Mouse (Mus musculus): Measurements from ENCODE around the gene Gna13. TPM values are rescaled to one million over a fixed set of nuclear protein-coding genes. Genes with fewer than 3 reads are reported as not detected.

The Gna13 gene
- total RNA-seq, 1 experiment from 2014 or later, result 95.4 TPM

DNA sequence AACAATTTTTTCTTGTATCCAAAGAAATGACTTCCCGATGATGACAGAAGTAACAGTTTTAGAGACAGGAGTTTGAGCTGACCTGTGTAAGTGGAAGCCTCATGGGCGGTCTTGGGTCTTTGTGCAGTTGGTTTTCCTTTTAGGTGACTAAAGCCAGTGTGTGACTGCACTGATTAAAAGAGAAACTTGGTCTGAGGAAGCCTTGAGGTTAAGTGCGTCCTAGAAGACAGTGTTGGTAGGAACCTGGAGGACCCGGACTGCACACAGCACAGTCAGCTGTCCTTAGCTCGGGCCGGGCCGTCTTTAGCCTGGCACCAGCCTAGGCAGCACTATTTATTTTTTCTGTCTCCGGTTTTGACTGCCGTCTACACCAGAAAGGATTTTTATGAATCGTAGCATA, 2.2 kb downstream of the Gna13 start:
- ATAC-seq (ENCODE audit: extremely low read depth, insufficient number of reproducible peaks, low FRiP score, poor library complexity, severe bottlenecking), result no peak

GRCm38 (mm10) chr11:109365818-109366217, 3.2 kb downstream of the Gna13 start:
- no peak for ATAC-seq (ENCODE audit: extremely low read depth, insufficient number of reproducible peaks, low FRiP score, poor library complexity, severe bottlenecking)

DNA sequence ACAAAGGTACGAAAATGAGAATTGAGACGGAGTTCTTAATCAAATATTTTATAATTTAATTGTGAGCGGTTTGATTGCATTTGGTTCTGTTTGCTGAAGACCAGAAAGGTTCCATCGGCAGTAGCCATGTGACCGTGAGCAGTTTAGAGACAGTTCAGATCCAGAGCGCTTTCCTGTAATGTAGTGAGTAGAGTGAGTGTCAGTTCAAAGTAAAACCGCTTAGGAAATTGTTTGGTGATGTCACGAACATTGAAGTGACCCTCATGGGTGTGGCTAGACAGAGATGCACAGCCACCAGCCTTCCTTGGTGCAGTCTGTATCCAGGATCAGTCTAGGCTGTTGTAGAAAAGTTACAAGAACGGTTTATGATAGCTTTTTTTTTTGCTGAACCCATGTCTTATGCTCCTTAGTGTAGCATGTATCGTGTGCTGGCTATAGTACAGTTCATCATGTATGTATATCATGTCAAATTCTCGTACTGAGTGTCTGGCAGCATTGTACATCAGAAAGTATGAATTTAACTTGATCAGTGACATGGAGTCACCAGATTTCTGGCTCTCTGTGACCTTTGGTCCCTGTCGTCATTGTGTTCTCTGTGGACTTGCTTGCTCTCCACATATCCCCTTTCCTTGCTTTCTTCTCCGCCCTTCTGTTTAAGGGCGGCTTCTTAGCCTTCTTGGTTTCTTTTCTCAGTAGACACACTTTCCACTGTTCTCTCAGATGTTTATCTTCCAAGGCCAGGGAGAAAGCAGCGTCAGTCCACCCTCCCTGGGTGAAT, 4.4 kb downstream of the Gna13 start:
- no peak for ATAC-seq (ENCODE audit: extremely low read depth, insufficient number of reproducible peaks, low FRiP score, poor library complexity, severe bottlenecking)

GRCm38 (mm10) chr11:109369026-109369637, 6.5 kb downstream of the Gna13 start:
- ATAC-seq (ENCODE audit: extremely low read depth, insufficient number of reproducible peaks, low FRiP score, poor library complexity, severe bottlenecking), result peak; percentile 77

- peak; percentile 82 for ATAC-seq (ENCODE audit: extremely low read depth, insufficient number of reproducible peaks, low FRiP score, poor library complexity, severe bottlenecking)
Observed at GRCm38 (mm10) chr11:109375412-109375811, 12.8 kb downstream of the Gna13 start.

GRCm38 (mm10) chr11:109376484-109377143, 14.0 kb downstream of the Gna13 start:
- no peak for ATAC-seq (ENCODE audit: extremely low read depth, insufficient number of reproducible peaks, low FRiP score, poor library complexity, severe bottlenecking)

DNA sequence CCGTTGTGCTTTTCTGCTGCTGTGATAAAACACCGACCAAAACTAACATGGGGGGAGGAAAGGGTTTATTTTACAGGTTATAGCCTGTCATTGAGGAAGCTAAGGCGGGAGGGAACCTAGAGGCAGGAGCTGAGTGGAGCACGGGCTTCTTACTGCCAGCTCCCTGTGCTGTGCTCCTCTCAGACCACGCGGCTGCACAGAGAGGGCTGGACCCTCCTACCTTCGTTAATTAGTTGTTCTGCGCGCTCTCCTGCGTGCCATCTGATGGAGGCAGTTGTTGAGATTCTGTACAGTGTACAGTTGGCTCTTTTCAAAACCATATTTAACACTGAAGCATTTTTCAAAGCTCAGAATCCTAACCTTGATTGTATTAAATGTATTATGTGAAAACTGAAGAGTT, 14.8 kb downstream of the Gna13 start:
- no peak for ATAC-seq (ENCODE audit: extremely low read depth, insufficient number of reproducible peaks, low FRiP score, poor library complexity, severe bottlenecking)

GRCm38 (mm10) chr11:109378051-109378450, 15.4 kb downstream of the Gna13 start:
- ATAC-seq (ENCODE audit: extremely low read depth, insufficient number of reproducible peaks, low FRiP score, poor library complexity, severe bottlenecking), result no peak

DNA sequence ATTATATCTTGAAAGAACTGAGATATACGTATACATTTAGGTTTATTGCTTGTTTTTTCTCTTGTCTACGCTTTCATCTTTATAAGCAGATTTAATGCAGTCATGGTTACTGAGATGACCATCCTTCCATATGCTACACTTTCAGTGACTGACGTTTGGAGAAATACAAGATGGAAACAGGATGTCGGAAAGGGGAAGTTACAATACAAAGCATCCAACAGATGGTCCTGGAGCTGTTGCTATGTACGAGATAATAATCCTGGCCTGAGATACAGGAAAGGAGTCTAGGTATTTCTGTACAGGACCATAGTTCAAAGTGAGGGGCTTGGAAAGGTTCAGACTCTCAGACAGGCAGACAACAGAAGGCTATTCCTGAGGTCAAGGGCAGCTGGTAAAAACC, 18.0 kb downstream of the Gna13 start:
- peak; percentile 53 for ATAC-seq (ENCODE audit: extremely low read depth, insufficient number of reproducible peaks, low FRiP score, poor library complexity, severe bottlenecking)

DNA sequence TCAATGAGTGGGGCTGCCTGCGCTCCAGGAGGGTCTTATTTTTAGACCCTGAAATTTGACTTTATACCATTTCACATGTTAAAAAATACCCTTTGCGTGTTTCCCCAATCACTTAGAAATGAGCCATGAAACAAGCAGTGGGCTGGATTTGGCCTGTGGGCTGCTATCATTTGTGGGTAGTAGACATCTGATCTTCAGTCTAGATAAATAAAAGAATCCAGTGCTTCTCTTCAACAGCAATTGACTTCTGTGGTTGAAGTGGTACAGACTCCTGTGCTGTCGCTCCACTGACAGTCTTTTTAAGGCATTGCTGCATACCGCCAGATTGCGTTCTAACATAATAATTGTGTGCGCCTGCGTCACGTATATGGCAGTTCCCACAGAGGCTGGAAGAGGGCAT, 22.7 kb downstream of the Gna13 start:
- ATAC-seq (ENCODE audit: extremely low read depth, insufficient number of reproducible peaks, low FRiP score, poor library complexity, severe bottlenecking), result no peak

- ATAC-seq (ENCODE audit: extremely low read depth, insufficient number of reproducible peaks, low FRiP score, poor library complexity, severe bottlenecking), result no peak
Observed at GRCm38 (mm10) chr11:109389046-109389445, 26.4 kb downstream of the Gna13 start.

DNA sequence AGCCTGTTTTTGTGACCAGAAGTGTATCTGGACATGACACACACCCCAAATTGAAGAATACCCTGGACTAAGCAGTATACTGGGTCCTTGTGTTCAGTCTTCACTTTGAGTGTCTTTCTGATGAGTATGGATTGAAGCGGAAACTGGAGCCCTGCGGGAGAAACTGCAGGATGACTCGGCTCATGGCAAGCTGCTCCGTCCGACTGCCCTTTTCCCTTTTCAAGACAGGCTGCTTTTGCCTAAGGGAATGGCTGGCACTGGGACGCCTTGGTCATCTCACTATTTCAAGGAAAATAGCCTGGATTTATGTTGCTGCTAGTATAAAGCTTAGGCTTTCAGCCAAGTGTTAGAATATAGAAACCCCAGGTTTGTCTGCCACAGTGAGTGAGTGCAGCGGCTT, 28.6 kb downstream of the Gna13 start:
- ATAC-seq (ENCODE audit: extremely low read depth, insufficient number of reproducible peaks, low FRiP score, poor library complexity, severe bottlenecking), result no peak

GRCm38 (mm10) chr11:109391760-109392159, 29.1 kb downstream of the Gna13 start:
- no peak for ATAC-seq (ENCODE audit: extremely low read depth, insufficient number of reproducible peaks, low FRiP score, poor library complexity, severe bottlenecking)

DNA sequence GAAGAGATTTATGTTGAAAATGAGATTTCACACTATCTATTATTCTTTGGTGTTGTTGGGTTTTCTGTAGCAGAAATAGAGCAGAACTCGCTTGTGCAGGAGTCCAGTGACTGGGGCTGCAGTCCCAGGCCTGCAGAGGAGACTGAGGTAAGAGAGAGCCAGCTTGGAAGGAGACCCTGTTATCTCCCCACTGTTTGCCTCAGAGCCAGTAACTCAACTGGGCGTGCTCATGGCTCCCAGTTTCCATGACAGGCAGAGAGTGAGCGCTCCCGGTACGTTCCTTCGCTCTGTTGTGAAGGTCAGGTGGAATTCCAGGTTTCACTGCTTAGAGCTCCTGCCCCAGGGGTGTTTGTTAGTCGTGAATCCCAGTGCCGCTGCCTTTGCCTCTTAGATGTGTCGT, 30.0 kb downstream of the Gna13 start:
- no peak for ATAC-seq (ENCODE audit: extremely low read depth, insufficient number of reproducible peaks, low FRiP score, poor library complexity, severe bottlenecking)

DNA sequence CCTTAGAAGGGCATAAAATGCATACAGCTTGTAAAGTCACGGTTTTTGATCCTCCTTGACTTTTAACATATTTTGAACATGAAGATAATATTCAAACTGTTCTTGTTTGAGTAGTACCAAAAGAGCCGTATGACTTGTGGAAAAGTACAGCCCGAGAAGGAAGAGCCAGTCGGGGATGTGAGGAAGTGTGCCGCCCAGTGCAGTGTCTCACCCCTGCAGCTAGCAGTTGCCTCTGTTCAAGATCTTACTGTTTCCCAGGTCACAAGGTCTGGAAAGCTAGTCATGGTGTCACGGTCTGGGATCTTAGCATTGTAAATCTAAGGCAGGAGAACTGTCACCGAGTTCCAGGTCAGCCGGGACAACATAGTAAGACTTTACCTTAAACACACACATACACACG, 32.1 kb downstream of the Gna13 start:
- ATAC-seq (ENCODE audit: extremely low read depth, insufficient number of reproducible peaks, low FRiP score, poor library complexity, severe bottlenecking), result no peak

- no peak for ATAC-seq (ENCODE audit: extremely low read depth, insufficient number of reproducible peaks, low FRiP score, poor library complexity, severe bottlenecking)
Observed at GRCm38 (mm10) chr11:109395291-109395690, 32.7 kb downstream of the Gna13 start.

GRCm38 (mm10) chr11:109406431-109406830, 43.8 kb downstream of the Gna13 start:
- no peak for ATAC-seq (ENCODE audit: extremely low read depth, insufficient number of reproducible peaks, low FRiP score, poor library complexity, severe bottlenecking)

- ATAC-seq (ENCODE audit: extremely low read depth, insufficient number of reproducible peaks, low FRiP score, poor library complexity, severe bottlenecking), result no peak
Observed at GRCm38 (mm10) chr11:109410197-109410980, 47.8 kb downstream of the Gna13 start.

DNA sequence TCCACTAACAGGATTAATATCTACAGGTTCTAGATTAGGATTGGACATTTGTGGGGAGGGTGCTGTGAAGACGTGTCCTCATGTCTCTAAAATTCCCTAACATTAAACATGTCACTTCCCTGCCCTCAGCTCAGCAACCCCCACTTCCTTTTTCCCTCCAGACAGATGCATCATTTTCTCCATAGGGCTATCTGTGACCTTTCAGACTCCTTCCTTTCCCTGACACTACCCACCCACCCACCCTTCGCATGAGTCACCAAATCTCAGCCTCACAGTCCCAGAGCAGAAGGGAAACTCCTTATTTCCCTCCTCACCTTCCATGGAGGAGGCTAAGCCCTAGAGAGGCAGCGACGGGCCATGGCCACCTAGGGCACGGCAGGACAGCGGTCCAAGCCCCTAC, 51.0 kb downstream of the Gna13 start, which contains the start of gene 9930022D16Rik:
Gene 9930022D16Rik, plus strand, starts transcription at position 301 of the 400 bp plus-strand sequence.
- no peak for ATAC-seq (ENCODE audit: extremely low read depth, insufficient number of reproducible peaks, low FRiP score, poor library complexity, severe bottlenecking)

Measured in neutrophil, adult 5-6 weeks (primary cell).